10 mouse cellular contexts compared by ENCODE assay signal in the genomic region with DNA sequence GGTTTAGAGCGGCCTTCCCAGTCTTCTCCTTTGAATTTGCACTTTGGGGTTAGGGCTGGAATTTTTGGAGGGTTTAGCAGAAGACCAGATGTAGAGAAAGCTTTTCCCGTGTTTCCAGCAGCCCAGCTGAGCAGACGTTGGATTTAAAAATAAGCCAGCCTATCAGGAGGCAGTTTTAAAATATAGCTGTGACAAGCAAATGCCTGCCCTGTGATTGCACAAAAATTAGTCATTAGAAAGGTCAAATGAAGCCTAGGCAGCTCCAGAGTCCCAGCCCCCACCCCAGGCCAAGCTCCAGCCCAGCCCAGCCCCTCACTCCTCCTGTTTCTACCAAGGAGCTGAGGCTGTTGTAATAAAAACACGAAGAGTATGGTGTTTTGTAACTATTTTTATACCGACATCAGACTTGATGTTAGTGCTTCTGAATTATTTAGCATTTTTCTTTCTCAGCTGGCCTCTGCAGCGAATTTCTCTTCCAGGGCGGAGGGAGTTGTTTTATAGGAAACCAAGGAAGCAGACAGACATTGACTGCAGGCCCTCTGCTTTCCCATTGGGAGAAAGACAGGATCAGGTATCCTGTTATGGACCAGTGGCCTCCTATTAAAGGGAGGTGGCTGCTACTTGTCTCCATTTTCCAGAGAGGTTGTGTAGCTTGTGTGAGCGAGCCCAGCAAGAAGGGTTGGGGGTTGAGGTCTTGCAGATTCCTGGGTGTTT. TPM values are rescaled to one million over a fixed set of nuclear protein-coding genes. Genes with fewer than 3 reads are reported as not detected.
DNase-seq lines count a peak whose midpoint lies in the region; ATAC-seq and TF ChIP-seq lines count a peak whose summit lies in the region.
"Had no signal": no experiment of that assay in that cellular context is flagged by ENCODE, and none has a peak within 500 bp of the region (broad histone marks: within the 10 kb centered on the region; RNA-seq: fewer than 3 reads in every experiment).

No protein-coding gene starts in this region.

- no peaks in the 10 kb centered on the region for H3K27me3 ChIP-seq in intestine, embryonic 15.5 days (replicated peaks)
- H3K27me3 ChIP-seq in intestine, postnatal 0 days (replicated peaks; ENCODE audit: control insufficient read depth, insufficient read depth, low read length) = no peaks in the 10 kb centered on the region
- H3K27me3 ChIP-seq in limb, embryonic 14.5 days (ENCODE audit: control insufficient read depth, insufficient read depth, low read length) = no peaks in the 10 kb centered on the region

- no peak overlapping the region for H3K27ac ChIP-seq in intestine, embryonic 15.5 days
- no peak overlapping the region for H3K27ac ChIP-seq in intestine, postnatal 0 days (ENCODE audit: low read depth, low read length)
- H3K27ac ChIP-seq in limb, embryonic 14.5 days (replicated peaks; ENCODE audit: low read depth, low read length) = no peak overlapping the region

- H3K36me3 ChIP-seq in intestine, embryonic 15.5 days = no peaks in the 10 kb centered on the region
- no peaks in the 10 kb centered on the region for H3K36me3 ChIP-seq in intestine, postnatal 0 days (ENCODE audit: control insufficient read depth, insufficient read depth)
- H3K36me3 ChIP-seq in limb, embryonic 14.5 days (ENCODE audit: control insufficient read depth, insufficient read depth, low read length) = no peaks in the 10 kb centered on the region

- H3K4me2 ChIP-seq in intestine, embryonic 15.5 days (replicated peaks) = no peak overlapping the region
- no peak overlapping the region for H3K4me2 ChIP-seq in intestine, postnatal 0 days (replicated peaks; ENCODE audit: low read depth)
- no peak overlapping the region for H3K4me2 ChIP-seq in limb, embryonic 14.5 days (replicated peaks; ENCODE audit: low read depth, low read length, severe bottlenecking)

- no peak overlapping the region for H3K4me3 ChIP-seq in intestine, embryonic 15.5 days (replicated peaks)
- no peak overlapping the region for H3K4me3 ChIP-seq in intestine, postnatal 0 days (ENCODE audit: low read depth, low read length)
- H3K4me3 ChIP-seq in limb, embryonic 14.5 days (replicated peaks; ENCODE audit: low read length) = no peak overlapping the region

- no peaks in the 10 kb centered on the region for H3K4me1 ChIP-seq in intestine, embryonic 15.5 days (replicated peaks)
- H3K4me1 ChIP-seq in intestine, postnatal 0 days (replicated peaks; ENCODE audit: control insufficient read depth, insufficient read depth, low read length) = no peaks in the 10 kb centered on the region
- H3K4me1 ChIP-seq in limb, embryonic 14.5 days (ENCODE audit: control insufficient read depth, insufficient read depth, low read length) = peaks cover 14% of the 10 kb centered on the region

- no peak overlapping the region for H3K9ac ChIP-seq in intestine, embryonic 15.5 days
- no peak overlapping the region for H3K9ac ChIP-seq in intestine, postnatal 0 days (ENCODE audit: low read depth, low read length)
- H3K9ac ChIP-seq in limb, embryonic 14.5 days (ENCODE audit: low read depth, low read length, severe bottlenecking) = no peak overlapping the region

- no peaks in the 10 kb centered on the region for H3K9me3 ChIP-seq in intestine, embryonic 15.5 days
- no peaks in the 10 kb centered on the region for H3K9me3 ChIP-seq in intestine, postnatal 0 days (ENCODE audit: control insufficient read depth)
- H3K9me3 ChIP-seq in limb, embryonic 14.5 days (ENCODE audit: control insufficient read depth, low read length) = no peaks in the 10 kb centered on the region

- DNase-seq in NIH3T3 (ENCODE audit: low read depth) = peak; percentile 9
- peak; percentile 50 for DNase-seq in adrenal gland, postnatal 10 days
- no peak for DNase-seq in limb, embryonic 14.5 days (ENCODE audit: low spot score)
- no peak for DNase-seq in cerebellum, postnatal 25 days
- no peak for DNase-seq in Muller cell, postnatal 12 days (ENCODE audit: inconsistent ontology term)
- DNase-seq: cerebellum, adult 11-12 months; layer of hippocampus, adult 9-11 months; right cerebral cortex, postnatal 4 days had no signal

- 51% methylated on average over 8 of the region's 8 CpGs for WGBS in intestine, embryonic 15.5 days
- WGBS in intestine, postnatal 0 days = 71% methylated on average over 8 of the region's 8 CpGs
- whole genome bisulfite sequencing in limb, embryonic 14.5 days = 23% methylated on average over 8 of the region's 8 CpGs

- TF ChIP-seq CTCF in intestine, postnatal 0 days (IDR thresholded peaks at IDR 0.05; ENCODE audit: low read depth) = no peak

- TF ChIP-seq POLR2A in limb, embryonic 14.5 days (IDR thresholded peaks at IDR 0.05; ENCODE audit: borderline replicate concordance, extremely low read depth, insufficient read depth, insufficient read length) = no peak

- ATAC-seq in intestine, embryonic 15.5 days = peak; percentile 36; the same call in 1 of the 2 replicates
- no peak for ATAC-seq in intestine, postnatal 0 days
- ATAC-seq in limb, embryonic 14.5 days (ENCODE audit: low FRiP score, low read depth) = peak; percentile 41

RNA-seq across cellular contexts. Expression of a gene that starts 59.1 kb away (rescaled TPM):
- polyA plus RNA-seq in intestine, embryonic 15.5 days (2015; fragmentation: Nextera tagmentation; extraction: Ambion mirVana) = 22.0 and 25.9 TPM in 2 replicates
- polyA plus RNA-seq in intestine, postnatal 0 days (2015; fragmentation: Nextera tagmentation; extraction: Ambion mirVana) = 4.6 and 4.9 TPM in 2 replicates
- total RNA-seq in adrenal gland, postnatal 10 days (2021) = 10 to 100 TPM; 15.6 to 22.3 TPM
- 12.7 and 15.5 TPM in 2 replicates for polyA plus RNA-seq in limb, embryonic 14.5 days (2012; rRNA removed)
- 37.4 and 41.6 TPM in 2 replicates for polyA plus RNA-seq in limb, embryonic 14.5 days (2014; fragmentation: Nextera tagmentation; extraction: Ambion mirVana)

Comparison
In these comparisons a context has a peak if more than half of its experiments do, and no peak if none do; other contexts are left out.
1. DNase-seq: peak in NIH3T3 (single experiment) and adrenal gland, postnatal 10 days (single experiment); none in limb, embryonic 14.5 days (single experiment), cerebellum, postnatal 25 days (0 of 2) and Muller cell, postnatal 12 days (single experiment).